Mouse (Mus musculus) cerebellum, adult 9-10 months (tissue): ENCODE data around the gene Ctcf.
A peak's percentile ranks its signal among the peaks of the same experiment; 100 is the strongest.
"Not testable (repeated sequence)": the region's sequence is repeated elsewhere in the genome, so short reads cannot be mapped to it uniquely, and the experiment has no call there.

Experiments
- DNase-seq: peaks from one replicate; pipeline ENCODE4 v3.0.0; 2022

Gene Ctcf

DNA sequence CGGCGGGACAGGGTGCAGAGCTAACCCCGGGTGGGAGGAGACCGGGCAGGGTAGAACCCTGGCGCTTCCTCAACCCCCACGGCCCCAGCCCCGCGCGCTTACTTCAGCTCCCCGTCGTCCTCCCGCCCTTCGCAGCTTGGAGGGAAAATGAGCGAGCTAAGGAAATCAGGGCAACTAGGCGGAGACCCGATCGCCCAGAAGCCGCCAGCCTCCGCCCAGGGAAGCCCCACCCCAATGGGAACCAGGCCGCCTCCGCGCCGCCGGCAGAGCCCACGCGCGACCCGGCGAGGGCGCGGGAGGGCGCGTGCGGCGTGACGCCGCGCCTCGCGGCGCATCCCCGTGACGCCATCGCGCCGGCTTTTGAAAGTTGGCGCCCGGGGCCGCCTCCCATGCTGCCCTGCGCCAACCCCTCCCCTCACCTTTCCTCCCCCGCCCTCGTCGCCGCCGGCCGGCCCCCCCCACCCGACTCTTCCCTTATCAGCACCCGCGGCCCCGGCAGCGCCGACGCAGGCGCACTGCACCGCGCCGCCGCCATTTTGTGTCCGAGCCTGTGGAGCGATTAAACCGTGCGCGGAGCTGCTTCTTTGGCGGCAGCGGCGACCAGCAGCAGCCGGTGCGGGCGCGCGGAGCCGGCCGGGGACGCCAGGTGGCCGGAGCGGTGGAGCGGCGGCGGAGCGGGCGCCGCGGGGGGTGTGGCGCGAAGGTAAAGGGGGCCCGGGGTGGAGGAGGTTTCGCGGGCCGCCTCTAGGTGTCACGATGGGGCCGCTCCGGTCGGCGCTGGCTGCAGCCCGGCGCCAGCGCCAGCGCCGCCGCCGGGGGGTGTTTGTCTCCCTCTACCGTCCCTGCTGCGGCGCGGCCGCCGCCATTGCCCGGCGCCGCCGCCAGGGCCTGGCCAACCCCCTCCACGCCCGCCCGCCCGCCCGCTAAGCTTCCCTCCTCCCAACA lies at the start of gene Ctcf:
Gene Ctcf (plus strand): TSS at position 551 of the 945 bp plus-strand sequence.
- DNase-seq = peak; percentile 94

DNA sequence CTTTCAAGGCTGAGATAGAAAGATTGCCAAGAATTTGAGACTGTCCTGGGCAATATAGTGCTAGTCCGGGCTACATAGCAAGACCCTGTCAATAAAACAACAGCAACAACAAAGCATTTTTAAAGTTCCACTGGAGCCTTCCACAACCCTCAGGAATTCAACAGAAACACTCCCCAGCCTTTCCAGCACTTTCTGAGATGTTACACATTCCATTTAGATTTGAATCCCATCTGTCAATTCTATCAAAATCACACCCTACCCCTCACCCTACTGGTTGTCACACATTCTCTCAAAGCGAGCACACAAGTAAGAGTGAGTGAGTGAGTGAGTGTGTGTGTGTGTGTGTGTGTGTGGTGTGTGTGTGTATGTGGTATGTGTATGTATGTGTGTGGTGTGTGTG lies 43.9 kb upstream of the Ctcf start:
- no peak for DNase-seq

DNA sequence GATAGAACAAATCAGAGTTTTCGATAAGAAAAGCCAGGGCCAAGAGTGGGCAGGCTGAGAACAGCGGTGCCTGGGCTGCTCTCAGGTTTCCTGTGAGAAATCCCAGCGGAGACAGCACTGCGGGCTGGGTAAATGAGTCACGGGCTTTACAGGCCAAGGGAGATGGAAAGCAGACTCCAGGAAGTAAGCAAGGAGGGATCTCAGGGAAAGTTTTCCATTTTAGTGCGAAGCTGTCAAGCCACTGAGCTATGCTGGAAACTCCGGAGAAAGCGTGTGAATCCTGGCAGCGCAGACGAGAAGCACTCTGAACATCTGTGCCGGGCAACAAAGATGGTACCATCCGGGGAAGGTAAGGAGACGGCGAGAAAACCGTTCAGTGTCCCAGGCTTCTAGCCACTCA lies 42.5 kb upstream of the Ctcf start:
- DNase-seq = no peak

DNA sequence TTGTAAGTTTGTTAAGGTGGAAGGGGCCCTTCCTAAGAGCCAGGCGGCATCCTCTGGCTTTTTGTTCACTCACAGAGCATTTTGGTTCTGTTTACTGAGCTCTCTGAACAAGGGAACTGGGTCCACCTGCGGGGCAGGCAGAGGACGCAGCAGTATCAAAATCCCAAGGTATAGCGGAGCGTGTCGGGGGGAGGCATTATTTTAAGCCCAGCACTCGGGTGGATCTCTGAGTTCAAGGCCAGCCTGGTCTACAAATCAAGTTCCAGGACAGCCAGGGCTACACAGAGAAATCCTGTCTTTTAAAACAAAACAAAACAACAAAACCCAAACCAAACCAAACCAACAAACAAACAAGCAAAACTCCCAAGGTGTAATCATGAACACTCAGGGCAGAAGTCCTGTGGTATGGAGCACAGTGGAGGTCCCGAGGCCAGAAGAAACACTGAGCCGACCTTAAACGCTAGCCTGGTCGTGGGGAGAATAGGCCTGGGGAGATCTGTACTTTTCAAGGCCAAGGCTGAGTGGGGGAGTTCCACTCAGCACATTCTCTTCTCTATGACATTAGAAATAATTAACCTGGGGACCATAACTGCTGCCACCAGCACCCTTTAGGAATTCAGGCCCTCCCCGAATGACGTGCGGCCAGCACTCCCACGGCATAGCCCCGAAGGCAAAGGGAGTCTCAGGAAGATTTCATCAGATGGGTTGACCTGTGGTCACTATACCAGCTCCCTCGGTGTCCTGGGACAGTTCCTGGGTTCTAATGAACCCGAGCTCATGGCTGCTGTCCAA lies 41.7 kb upstream of the Ctcf start:
- DNase-seq = no peak

DNA sequence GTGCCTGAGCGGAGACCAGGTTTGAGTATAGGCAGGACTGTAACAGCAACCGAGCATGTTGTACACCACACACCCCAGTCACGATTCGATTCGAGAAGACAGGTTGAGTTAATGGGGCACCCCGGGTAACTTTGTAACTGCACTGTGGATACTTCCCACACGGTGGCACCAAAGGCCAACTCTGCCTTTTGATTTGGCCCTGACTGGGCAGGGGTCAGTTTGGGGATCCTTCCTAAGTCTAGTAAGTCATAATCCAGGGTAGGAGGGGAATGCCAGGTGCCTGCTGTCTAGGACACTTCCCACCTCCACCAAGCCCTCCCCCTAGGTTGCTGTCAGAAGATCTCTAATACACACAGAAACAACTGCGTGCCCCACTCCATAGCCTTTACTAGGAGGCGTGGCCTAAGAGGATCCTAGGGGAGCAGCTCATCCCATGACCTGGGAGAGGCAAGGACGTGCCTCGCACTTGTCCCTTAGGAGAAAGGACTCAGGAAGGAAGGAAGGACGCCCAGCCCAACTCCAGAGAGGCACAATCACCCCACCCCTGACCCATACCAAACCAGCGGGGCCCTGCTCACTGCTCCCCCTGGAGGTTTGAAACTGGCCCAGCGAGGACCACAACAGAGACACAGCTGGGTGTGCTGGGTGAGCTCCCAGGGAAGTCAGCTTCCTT lies 39.9 kb upstream of the Ctcf start:
- DNase-seq = peak; percentile 65

DNA sequence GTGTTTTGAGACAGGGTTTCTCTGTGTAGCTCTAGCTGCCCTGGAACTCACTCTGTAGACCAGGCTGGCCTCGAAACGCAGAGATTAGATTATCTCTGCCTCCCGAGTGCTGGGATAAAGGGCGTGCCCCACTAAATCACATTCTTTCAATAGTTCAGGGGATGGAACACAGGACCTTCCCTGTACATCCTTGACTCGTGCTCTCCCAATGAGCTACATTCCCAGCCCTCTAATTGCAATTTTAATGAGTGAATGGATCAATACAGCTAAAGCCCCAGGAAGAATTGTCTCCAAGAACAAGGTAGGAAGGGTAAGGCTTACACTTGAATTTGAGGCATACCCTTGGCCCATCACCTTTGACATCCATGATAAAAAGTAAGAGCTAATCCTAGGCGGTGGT lies 37.6 kb upstream of the Ctcf start:
- no peak for DNase-seq

DNA sequence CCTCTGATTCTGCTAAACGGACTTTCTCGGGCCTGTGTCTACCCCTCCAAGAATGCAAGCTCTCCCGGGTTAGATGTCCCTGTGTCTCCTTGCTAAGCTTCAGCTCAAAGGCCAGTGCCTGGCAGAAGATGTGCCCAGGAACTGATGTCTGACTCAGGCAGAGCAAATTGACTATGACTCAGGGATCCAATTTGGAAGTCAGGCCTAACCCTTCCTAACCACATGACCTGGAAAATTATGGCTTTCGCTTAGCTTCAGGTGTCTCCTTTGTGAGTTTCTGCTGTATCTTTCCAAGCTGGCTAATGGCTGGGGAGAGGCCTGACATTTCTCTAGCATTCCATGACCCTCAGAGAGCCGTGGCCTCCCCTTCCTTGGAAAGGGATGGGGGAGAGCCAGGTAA lies 35.1 kb upstream of the Ctcf start:
- DNase-seq = no peak

DNA sequence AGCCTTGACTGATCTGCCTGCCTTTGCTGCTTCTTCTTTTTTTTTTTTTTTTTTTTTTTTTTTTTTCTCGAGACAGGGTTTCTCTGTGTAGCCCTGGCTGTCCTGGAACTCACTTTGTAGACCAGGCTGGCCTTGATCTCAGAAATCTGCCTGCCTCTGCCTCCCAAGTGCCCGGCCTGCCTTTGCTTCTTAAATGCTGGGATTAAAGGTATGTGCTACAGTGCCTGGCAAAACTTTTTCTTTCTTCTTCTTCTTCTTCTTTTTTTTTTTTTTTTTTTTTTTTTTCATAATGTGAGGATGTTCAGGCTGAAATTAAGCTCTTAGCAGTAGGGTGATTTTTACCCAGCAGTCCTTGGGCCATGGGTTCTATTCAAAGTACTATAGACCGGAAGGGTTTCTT lies 33.8 kb upstream of the Ctcf start:
- not testable (repeated sequence) for DNase-seq

DNA sequence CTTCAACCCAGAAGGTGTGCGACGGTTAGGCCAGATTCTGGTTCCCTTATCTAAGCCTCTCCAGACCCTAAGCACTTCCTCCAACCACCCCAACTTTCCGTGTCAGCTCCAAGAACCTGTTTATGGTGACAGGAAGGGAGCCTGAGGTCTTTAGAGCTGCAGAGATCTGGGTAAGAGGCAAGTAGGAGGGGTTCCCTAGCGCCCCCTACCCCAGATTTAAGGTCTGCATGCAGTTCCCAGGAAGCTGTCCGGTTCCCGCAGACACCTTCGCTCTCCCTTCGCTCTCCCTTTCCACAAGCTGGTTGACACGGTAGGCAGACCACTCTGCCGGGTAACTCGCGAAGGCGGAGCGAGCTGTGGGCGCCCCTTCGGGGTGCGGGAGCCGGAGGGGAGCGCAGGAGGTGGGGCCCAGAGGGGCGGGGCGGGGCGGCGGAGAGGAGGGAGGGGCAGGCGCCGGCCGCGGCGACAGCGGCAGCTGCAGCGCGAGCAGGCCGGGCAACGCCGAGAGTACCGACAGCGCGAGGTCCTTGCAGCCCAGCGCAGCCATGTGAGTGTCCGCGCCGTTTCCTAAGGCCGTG lies 31.5 kb upstream of the Ctcf start, which contains the start of gene Ripor1:
Gene Ripor1 (plus strand): TSS at position 452 of the 578 bp plus-strand sequence.
- peak; percentile 76 for DNase-seq

DNA sequence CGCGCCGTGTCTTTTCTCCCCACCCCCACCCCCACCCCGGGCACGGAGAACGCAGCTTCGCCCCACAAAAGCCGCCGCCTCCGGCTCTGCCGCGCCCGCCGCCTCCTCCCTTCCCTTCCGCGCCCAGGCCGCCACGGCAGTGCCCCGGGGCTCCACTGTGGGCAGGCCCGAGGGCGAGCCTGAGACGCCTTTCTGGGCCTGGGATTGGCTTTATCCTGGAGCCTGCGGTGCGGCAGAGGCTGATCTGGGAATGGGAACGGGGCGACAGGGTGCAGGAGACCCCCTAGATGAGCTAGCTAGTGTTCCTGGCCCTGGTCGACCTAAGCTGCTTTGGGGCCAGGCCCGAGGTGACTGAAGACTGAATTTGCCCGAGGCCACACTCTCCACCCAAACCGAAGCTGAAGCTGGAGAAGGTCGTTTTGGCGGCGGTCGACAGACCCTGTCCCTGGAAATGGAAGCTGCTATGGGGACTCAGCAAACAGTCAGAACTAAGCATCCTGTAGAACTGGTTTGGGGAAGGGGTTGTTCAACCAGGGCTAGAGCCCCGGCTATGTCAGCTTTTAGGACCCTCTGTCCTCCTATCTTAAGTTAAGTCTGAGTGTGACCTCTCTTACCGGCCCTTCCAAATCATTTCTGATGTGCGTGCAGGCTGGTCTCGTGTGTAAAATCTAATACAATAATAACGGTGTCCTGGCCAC lies 30.7 kb upstream of the Ctcf start:
- peak; percentile 41 for DNase-seq

DNA sequence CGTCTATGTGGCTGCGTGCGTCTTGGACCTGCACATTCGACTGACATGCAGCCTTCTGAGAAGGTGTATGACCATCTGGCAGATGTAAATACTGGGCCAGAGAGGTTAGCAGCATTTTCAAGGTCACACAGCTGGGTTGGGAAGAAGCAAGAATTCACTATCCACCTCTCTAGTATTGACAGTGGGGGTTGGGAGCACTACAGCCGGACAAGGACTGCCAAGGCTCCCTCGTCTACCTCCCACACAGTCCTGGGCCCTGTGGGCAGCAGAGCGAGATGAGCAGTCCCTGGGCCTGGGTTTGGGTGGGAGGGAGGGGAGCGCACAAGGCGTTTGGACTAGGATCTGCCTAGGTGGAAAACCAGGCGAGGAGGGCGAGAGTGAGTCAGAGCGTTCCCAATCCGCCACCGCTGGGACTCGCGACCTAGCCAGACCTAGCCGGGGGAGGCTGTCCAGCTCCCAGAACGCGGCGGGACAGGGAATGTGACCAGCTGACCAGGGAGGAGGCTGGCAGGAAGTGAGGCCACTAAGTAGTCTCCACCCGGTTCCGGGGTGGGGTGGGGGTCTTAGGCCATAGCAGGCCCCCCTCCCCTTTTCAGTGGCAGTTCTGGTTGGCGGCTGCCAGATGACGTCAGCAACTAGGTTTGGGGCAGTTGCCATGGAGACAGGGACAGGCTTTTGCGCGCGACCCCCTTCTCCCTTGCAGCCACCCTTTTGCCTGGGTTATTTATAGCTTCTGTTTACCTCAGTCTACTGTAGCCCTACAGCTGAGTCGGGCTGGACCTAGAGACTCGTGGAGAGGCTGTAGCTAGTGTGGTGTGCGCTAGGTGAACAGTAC lies 30.0 kb upstream of the Ctcf start:
- DNase-seq = peak; percentile 81

DNA sequence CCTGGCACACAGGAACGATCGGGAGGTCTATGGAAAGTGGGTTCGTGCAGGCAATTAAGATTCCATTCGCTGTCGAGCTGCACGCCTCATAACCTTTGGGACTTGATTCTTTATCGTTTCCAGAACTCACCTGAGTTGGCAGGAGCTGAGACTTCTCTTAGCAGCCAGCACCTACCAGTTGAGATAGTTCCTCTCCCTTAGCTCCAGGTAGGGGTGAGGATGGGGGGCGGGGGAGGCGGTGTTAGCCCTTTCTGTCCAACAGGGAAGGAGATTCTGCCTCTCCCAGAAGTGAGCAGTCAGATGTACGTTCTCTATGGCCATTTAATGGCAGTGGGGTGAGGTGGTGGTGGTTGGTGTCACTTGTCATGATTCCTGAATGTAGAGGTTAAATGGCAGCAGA lies 29.3 kb upstream of the Ctcf start:
- peak; percentile 30 for DNase-seq

DNA sequence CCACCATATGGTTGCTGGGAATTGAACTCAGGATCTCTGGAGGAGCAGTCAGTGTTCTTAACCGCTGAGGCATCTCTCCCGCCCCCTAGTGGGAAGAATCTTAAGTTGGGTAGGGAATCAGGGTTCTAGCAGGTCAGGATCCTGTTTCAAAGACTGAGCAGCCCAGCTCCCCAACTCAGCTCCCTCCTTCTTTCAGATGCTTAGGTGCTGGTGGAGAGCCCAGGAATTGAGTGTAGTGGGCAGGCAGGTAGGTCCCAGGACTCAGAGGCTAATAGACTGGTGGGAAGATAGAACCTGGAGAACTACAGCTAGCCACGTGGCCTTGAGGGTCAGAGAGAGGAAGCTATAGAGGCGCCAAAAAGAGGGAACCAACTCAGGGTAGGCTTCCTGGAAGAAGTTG lies 28.7 kb upstream of the Ctcf start:
- DNase-seq = peak; percentile 59

DNA sequence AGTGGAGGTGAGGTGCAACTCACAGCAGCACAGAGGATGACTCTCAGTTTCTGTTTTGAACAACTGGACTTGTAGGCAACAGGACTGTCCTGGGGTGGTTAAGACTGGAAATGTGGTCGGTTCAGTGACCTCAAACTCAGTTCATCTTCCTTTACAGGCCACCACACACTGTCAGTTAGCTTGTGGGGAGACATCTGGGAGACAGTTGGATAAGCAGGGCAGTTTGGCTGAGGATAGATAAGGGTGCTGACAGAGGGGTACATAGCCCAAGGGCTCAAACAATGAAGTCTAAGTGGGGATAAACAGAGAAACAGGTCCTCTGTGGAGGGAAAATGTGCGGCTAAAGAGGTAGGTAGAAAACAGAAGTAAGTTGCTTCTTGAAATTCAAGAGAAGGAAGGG lies 27.0 kb upstream of the Ctcf start:
- DNase-seq = no peak

DNA sequence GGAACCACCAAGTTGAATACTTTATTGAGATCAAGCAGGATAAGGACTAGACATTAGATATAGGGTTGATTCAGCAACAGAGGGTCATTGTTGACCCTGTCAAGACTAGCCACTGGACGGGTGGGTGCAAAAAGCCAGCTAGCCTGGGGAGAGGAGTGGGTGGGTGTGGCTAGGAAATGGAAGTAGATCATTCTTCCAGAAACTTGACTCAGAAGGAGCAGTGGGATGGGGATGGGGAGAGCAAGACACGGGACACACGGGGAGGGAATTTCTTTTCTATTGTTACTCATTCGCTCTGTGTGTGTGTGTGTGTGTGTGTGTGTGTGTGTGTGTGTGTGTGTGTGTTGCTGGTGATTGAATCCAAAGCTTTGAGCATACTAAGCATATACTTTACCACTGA lies 26.6 kb upstream of the Ctcf start:
- no peak for DNase-seq

DNA sequence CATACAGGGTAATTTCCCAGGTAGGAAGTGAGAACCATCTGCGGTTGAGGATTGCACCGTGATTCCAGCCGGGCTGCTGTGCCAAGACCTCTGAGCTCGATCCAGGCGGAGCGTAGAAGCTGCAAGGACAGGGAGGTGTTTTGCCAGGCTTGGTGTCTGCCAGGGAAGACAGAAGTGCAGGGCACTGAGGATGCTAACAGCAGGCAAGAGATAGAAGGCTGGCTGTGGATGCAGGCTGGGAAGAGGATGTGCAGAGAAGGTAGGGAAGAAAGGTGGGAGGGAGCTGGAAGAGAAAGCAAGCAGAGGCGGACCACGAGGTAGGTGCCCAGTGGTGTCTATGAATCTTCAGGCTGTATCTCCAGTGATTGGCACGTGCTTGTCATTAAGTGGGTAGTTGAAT lies 24.5 kb upstream of the Ctcf start:
- DNase-seq = no peak

DNA sequence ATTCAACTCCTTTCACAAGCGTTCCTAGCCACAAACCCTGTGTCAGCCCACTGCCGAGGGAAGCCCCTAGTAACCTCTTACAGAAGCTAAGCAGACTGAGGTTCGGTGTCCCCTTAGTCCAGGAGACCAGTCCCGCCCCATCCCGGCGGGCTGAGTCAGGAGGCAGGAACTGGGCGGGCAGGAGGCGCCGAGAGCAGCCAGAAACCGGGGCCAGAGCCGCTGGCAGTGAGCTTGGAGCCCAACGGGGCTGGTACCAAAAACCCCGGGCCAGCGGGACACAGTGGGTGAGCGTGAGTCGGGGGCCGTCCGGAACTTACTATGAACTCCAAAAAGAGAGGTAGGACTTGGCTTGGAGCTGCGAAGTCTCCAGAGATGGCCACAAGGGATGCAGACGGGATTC lies 23.3 kb upstream of the Ctcf start:
- DNase-seq = no peak

DNA sequence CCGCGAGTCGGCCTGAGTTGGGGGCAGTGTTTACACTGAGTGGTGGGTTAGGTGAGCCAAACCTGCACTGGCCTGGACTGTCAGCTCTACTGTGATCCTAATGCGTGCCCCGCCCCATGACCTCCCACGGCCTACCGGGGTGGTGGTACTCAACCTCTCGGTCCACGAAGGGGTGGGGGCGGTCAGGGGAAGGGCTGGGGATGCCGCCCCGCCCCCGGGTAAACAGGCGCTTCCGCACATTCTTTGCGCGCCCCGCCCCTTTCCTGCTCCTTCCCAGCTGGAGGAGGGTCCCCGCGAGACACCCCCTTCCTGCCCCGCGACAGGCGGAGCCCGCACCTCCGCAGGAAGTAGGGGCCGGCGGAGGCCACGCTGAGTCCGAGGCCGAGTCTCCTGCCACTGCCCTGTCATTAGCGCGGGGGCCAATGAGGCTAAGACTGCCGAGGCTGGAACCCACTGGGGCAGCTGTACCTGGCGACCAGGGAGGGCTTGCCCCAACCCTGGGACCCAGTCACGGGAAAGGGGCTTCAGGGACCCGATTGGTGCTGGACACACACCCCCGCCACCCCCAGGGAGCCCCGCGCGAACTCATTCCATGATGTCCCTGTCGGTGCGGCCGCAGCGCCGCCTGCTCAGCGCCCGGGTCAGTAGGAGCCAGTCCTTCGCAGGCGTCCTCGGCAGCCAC lies 22.4 kb upstream of the Ctcf start:
- no peak for DNase-seq

DNA sequence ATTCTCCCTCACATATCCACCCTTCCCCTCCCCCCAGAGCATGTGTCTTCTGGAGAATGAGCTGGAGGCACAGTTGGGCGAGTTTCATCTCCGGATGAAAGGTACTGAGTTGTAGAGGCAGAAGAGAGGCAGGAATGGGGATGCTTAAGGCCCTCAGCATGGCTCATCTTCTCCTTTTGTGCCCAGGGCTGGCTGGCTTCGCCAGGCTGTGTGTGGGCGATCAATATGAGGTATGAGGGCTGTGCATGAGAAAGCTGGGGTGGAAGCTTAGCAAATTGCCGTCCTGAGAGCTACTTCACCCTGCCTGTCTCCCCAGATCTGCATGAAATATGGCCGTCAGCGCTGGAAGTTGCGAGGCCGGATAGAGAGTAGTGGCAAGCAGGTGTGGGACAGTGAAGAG lies 20.4 kb upstream of the Ctcf start:
- DNase-seq = no peak

DNA sequence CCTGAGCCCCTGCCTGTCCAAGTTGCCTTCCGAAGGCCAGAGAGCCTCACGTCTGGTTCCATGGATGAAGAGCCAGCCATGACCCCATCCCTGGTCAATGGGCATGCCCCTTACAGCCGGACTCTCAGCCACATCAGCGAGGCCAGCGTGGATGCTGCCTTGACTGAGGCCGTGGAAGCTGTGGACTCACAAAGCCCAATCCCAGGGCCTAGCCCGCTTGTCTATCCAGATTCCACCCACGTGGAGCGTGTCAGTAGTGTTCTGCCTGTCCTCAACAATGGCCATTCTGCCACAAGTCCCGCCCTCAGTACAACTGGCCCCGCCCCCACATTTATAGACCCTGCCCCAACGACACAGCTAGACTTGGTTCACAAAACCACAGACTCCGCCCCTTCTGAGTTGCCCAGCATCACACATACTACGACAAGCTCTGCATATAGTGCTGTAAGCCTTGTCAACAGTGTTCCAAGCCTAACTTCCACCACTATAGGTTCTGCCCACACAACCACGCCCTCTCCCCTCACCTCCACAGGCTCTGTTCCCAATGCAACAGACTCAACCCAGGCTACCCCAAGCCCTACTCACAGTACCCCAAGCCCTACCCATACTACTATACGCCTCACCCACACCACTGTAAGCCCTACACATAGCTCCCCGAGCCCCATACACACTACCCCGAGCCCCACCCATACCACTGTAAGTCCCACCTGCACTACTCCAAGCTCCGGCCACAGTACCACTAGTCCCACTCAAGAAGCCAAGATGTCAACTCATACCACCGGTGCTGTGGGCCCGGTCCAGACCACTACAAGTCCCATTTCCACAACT lies 18.7 kb upstream of the Ctcf start:
- no peak for DNase-seq
